Mouse (Mus musculus) CH12.LX (cell line): ENCODE measurements around the gene Arhgap5.

ENCODE experiments used
- E2F4 ChIP-seq: IDR thresholded peaks from 2 replicates; pipeline ENCODE4 v1.6.1; 2011; ENCODE audit warnings: low read depth, low read length, improper control_type of control experiment; ENCODE audit not compliant: insufficient replicate concordance
- JUN ChIP-seq: IDR thresholded peaks from 2 replicates; pipeline ENCODE4 v1.6.1; 2011; ENCODE audit warnings: low read depth, mild to moderate bottlenecking, low read length, improper control_type of control experiment, moderate library complexity; ENCODE audit not compliant: insufficient read depth
- POLR2A ChIP-seq: IDR thresholded peaks from 2 replicates; pipeline ENCODE4 v1.6.1; 2011; ENCODE audit warnings: low read depth, mild to moderate bottlenecking, improper control_type of control experiment, low read length
- ZNF384 ChIP-seq: IDR thresholded peaks from 2 replicates; pipeline ENCODE4 v1.6.1; 2012; ENCODE audit warnings: low read depth, low read length, improper control_type of control experiment, inconsistent platforms

- no peak for TF ChIP-seq JUN
- peak; percentile 63 for TF ChIP-seq POLR2A
- no peak for TF ChIP-seq ZNF384
- TF ChIP-seq E2F4 = no peak
Measured at GRCm38 (mm10) chr12:52503456-52504320, at the start of gene Arhgap5.
